Mouse (Mus musculus): ENCODE data around the gene Macc1. TPM values are rescaled to one million over a fixed set of nuclear protein-coding genes. Genes with fewer than 3 reads are reported as not detected.

Macc1 gene
- polyA plus RNA-seq (2015; fragmentation: Nextera tagmentation; extraction: Ambion mirVana), result not detected in 2 replicates

- no peak within 1 kb of the TSS for H3K4me2 ChIP-seq
- ATAC-seq (ENCODE audit: low read depth), result no peak
These were observed at the start of gene Macc1 for GRCm38 (mm10) chr12:119313970-119314369. Gene Macc1 (plus strand): TSS chr12:119314270.

DNA sequence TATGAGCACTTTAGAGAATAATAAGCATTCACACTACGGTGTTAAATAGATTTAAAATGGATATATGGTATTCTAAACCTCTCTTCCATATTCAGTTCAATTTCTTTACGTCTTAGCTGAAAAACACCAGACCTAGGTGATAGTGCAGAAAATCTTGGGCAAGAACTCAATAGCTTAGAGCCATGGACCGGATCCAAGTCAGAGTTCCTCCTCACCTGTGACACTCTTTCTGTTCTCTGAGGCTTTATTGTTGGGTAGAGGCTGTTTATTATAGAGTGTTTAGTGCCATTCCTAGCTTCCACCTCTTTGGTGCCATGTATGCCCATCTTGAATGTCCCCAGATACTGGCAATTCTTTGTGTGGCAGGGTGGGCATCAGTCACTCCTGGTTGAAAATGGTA is 49.6 kb upstream of the Macc1 start:
- H3K4me3 ChIP-seq, result no peak overlapping the region
- no peak for ATAC-seq (ENCODE audit: low read depth)
- 94% methylated on average over 3 of the region's 3 CpGs for WGBS
- H3K4me2 ChIP-seq, result no peak overlapping the region
- H3K4me1 ChIP-seq (replicated peaks), result no peaks in the 10 kb centered on the region
- H3K27me3 ChIP-seq, result no peaks in the 10 kb centered on the region
- no peak overlapping the region for H3K9ac ChIP-seq
- no peak overlapping the region for H3K27ac ChIP-seq (replicated peaks)
- no peaks in the 10 kb centered on the region for H3K9me3 ChIP-seq
- H3K36me3 ChIP-seq, result no peaks in the 10 kb centered on the region

More at GRCm38 (mm10) chr12:119313970-119314369, at the start of gene Macc1:
- H3K36me3 ChIP-seq, result no peaks in the 10 kb centered on the region
- no peaks in the 10 kb centered on the region for H3K4me1 ChIP-seq (replicated peaks)
- no peaks in the 10 kb centered on the region for H3K9me3 ChIP-seq
- no peak within 1 kb of the TSS for H3K9ac ChIP-seq
- no peaks in the 10 kb centered on the region for H3K27me3 ChIP-seq
- no peak within 1 kb of the TSS for H3K27ac ChIP-seq (replicated peaks)
- H3K4me3 ChIP-seq, result no peak within 1 kb of the TSS

DNA sequence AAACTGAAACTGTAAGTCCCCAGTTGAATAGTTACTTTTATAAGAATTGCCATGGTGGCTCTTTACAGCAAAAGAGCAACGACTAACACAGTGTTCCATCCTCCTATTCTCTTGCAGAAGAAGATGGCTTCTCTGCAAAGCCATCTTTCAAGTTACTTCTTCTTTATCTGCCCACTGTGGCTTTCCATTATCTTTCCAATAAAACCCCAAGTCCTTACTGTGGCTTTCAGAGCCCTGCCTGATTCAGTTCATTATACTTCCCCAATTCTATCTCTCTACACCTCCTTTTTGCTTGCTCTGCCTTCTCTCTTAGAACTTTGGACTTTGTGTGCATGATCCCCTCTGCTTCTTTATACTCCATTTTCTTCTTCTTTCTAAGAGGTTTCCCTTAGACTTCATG is 45.3 kb upstream of the Macc1 start:
- H3K4me2 ChIP-seq, result no peak overlapping the region
- H3K4me3 ChIP-seq, result no peak overlapping the region
- 83% methylated on average over 1 of the region's 1 CpGs for WGBS
- H3K4me1 ChIP-seq (replicated peaks), result no peaks in the 10 kb centered on the region; the same call in 1 of the 2 replicates
- ATAC-seq (ENCODE audit: low read depth), result no peak
- H3K9ac ChIP-seq, result no peak overlapping the region
- H3K27me3 ChIP-seq, result no peaks in the 10 kb centered on the region
- no peaks in the 10 kb centered on the region for H3K36me3 ChIP-seq
- H3K27ac ChIP-seq (replicated peaks), result no peak overlapping the region
- H3K9me3 ChIP-seq, result no peaks in the 10 kb centered on the region

- Histone ChIP-seq H3K4me3 (no peak overlapping the region), H3K4me2 (no peak overlapping the region), H3K27ac (replicated peaks) (no peak overlapping the region), H3K36me3 (no peaks in the 10 kb centered on the region), H3K9ac (no peak overlapping the region), H3K27me3 (no peaks in the 10 kb centered on the region), H3K9me3 (no peaks in the 10 kb centered on the region), H3K4me1 (replicated peaks) (no peaks in the 10 kb centered on the region; the same call in 1 of the 2 replicates)
- no peak for ATAC-seq (ENCODE audit: low read depth)
- 70% methylated on average over 2 of the region's 2 CpGs for WGBS
These were observed 44.0 kb upstream of the Macc1 start for GRCm38 (mm10) chr12:119270036-119270435.

- no peaks in the 10 kb centered on the region for H3K27me3 ChIP-seq
- H3K4me2 ChIP-seq, result no peak overlapping the region
- H3K4me1 ChIP-seq (replicated peaks), result no peaks in the 10 kb centered on the region; the same call in 1 of the 2 replicates
- no peak overlapping the region for H3K4me3 ChIP-seq
- no peak overlapping the region for H3K9ac ChIP-seq
- no peak for ATAC-seq (ENCODE audit: low read depth)
- no peaks in the 10 kb centered on the region for H3K9me3 ChIP-seq
- H3K27ac ChIP-seq (replicated peaks), result no peak overlapping the region
- WGBS, result 88% methylated on average over 1 of the region's 1 CpGs
- H3K36me3 ChIP-seq, result no peaks in the 10 kb centered on the region
These were observed 42.1 kb upstream of the Macc1 start for GRCm38 (mm10) chr12:119271964-119272363.

- ATAC-seq (ENCODE audit: low read depth), result no peak
- H3K27me3 ChIP-seq, result no peaks in the 10 kb centered on the region
- H3K9ac ChIP-seq, result no peak overlapping the region
- 4% methylated on average over 1 of the region's 1 CpGs for WGBS
- H3K36me3 ChIP-seq, result no peaks in the 10 kb centered on the region
- H3K4me2 ChIP-seq, result no peak overlapping the region
- no peak overlapping the region for H3K27ac ChIP-seq (replicated peaks)
- H3K4me3 ChIP-seq, result no peak overlapping the region
- no peaks in the 10 kb centered on the region for H3K9me3 ChIP-seq
- no peaks in the 10 kb centered on the region; the same call in 1 of the 2 replicates for H3K4me1 ChIP-seq (replicated peaks)
These were observed 40.5 kb upstream of the Macc1 start for GRCm38 (mm10) chr12:119273605-119274004.

DNA sequence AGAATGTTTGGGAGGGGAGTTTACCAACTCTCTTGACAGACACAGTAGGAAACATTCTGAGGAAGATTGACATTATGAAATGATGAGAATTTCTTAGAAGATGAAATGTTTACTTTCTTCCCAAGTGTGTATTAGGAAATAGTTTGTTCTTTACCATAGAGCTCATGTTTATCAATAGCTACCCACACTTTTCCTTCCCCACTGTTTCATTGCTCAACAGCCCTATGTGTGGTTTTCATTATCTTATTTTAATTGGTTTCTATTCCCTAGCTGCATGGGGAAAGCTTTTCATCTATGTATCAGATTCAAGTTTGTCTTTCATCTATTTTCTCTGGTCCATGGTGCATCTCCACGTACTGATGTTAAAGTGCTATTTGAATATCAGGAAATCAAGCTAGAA is 37.8 kb upstream of the Macc1 start:
- no peak for ATAC-seq (ENCODE audit: low read depth)
- WGBS, result 83% methylated on average over 1 of the region's 1 CpGs

GRCm38 (mm10) chr12:119291618-119292017 is 22.5 kb upstream of the Macc1 start:
- Histone ChIP-seq H3K4me2 (no peak overlapping the region), H3K27me3 (no peaks in the 10 kb centered on the region), H3K36me3 (no peaks in the 10 kb centered on the region), H3K4me1 (replicated peaks) (no peaks in the 10 kb centered on the region), H3K9me3 (no peaks in the 10 kb centered on the region), H3K4me3 (no peak overlapping the region), H3K9ac (no peak overlapping the region), H3K27ac (replicated peaks) (no peak overlapping the region)
- ATAC-seq (ENCODE audit: low read depth), result no peak
- 97% methylated on average over 6 of the region's 6 CpGs for WGBS

More for the DNA sequence above, 37.8 kb upstream of the Macc1 start:
- no peaks in the 10 kb centered on the region; the same call in 1 of the 2 replicates for H3K4me1 ChIP-seq (replicated peaks)
- H3K9me3 ChIP-seq, result no peaks in the 10 kb centered on the region
- no peak overlapping the region for H3K9ac ChIP-seq
- no peaks in the 10 kb centered on the region for H3K27me3 ChIP-seq
- no peak overlapping the region for H3K4me2 ChIP-seq
- no peaks in the 10 kb centered on the region for H3K36me3 ChIP-seq
- no peak overlapping the region for H3K4me3 ChIP-seq
- no peak overlapping the region for H3K27ac ChIP-seq (replicated peaks)

- ATAC-seq (ENCODE audit: low read depth), result no peak
- H3K9me3 ChIP-seq, result no peaks in the 10 kb centered on the region
- no peak overlapping the region for H3K4me2 ChIP-seq
- H3K9ac ChIP-seq, result no peak overlapping the region
- H3K36me3 ChIP-seq, result no peaks in the 10 kb centered on the region
- no peak overlapping the region for H3K4me3 ChIP-seq
- no peaks in the 10 kb centered on the region for H3K4me1 ChIP-seq (replicated peaks)
- H3K27ac ChIP-seq (replicated peaks), result no peak overlapping the region
- H3K27me3 ChIP-seq, result no peaks in the 10 kb centered on the region
These were observed 10.5 kb upstream of the Macc1 start for GRCm38 (mm10) chr12:119303618-119304017.

- H3K27me3 ChIP-seq, result no peaks in the 10 kb centered on the region
- H3K4me3 ChIP-seq, result no peak overlapping the region
- no peaks in the 10 kb centered on the region for H3K9me3 ChIP-seq
- ATAC-seq (ENCODE audit: low read depth), result no peak
- no peak overlapping the region for H3K9ac ChIP-seq
- H3K4me1 ChIP-seq (replicated peaks), result no peaks in the 10 kb centered on the region
- H3K4me2 ChIP-seq, result no peak overlapping the region
- WGBS, result 77% methylated on average over 3 of the region's 3 CpGs
- H3K36me3 ChIP-seq, result no peaks in the 10 kb centered on the region
- no peak overlapping the region for H3K27ac ChIP-seq (replicated peaks)
These were observed 881 bp upstream of the Macc1 start for GRCm38 (mm10) chr12:119313014-119313763.

DNA sequence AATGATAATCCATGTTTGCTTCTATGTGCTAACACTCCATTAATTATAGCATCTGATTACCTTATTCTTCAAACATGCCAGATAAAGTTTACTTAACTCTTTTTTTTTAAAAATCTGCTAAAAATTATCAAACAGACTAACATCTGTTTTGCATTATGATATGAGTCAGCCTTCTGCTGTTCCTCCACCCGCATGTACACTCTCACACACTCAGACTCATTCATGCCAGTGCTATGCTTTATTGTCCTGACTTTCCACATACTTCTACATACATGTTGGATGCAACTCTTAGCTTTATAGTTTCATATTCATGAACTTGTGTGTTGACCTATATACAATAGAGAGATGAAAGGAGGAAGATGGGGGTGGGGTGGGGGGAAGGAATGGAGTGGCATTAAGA is 4.7 kb downstream of the Macc1 start:
- no peaks in the 10 kb centered on the region for H3K4me1 ChIP-seq (replicated peaks)
- H3K9me3 ChIP-seq, result no peaks in the 10 kb centered on the region
- no peak for ATAC-seq (ENCODE audit: low read depth)
- no peak overlapping the region for H3K9ac ChIP-seq
- no peaks in the 10 kb centered on the region for H3K36me3 ChIP-seq
- no peak overlapping the region for H3K27ac ChIP-seq (replicated peaks)
- no peak overlapping the region for H3K4me3 ChIP-seq
- 89% methylated on average over 1 of the region's 1 CpGs for WGBS
- no peak overlapping the region for H3K4me2 ChIP-seq
- H3K27me3 ChIP-seq, result no peaks in the 10 kb centered on the region

GRCm38 (mm10) chr12:119325400-119325799 is 11.3 kb downstream of the Macc1 start:
- no peaks in the 10 kb centered on the region for H3K36me3 ChIP-seq
- no peak for ATAC-seq (ENCODE audit: low read depth)
- H3K4me3 ChIP-seq, result no peak overlapping the region
- no peaks in the 10 kb centered on the region for H3K27me3 ChIP-seq
- no peak overlapping the region for H3K4me2 ChIP-seq
- H3K27ac ChIP-seq (replicated peaks), result no peak overlapping the region
- no peak overlapping the region for H3K9ac ChIP-seq
- H3K4me1 ChIP-seq (replicated peaks), result no peaks in the 10 kb centered on the region
- no peaks in the 10 kb centered on the region for H3K9me3 ChIP-seq

GRCm38 (mm10) chr12:119330644-119331043 is 16.6 kb downstream of the Macc1 start:
- no peak; the same call in 1 of the 2 replicates for ATAC-seq (ENCODE audit: low read depth)
- 87% methylated on average over 4 of the region's 4 CpGs for WGBS
- Histone ChIP-seq H3K27me3 (no peaks in the 10 kb centered on the region), H3K9me3 (no peaks in the 10 kb centered on the region), H3K4me2 (no peak overlapping the region), H3K4me3 (no peak overlapping the region), H3K9ac (no peak overlapping the region), H3K4me1 (replicated peaks) (peaks cover 10% of the 10 kb centered on the region), H3K36me3 (no peaks in the 10 kb centered on the region), H3K27ac (replicated peaks) (no peak overlapping the region)

Data from neural tube, embryonic 13.5 days (tissue).